Mouse (Mus musculus): ENCODE results near the gene Nebl.

Gene Nebl

GRCm38 (mm10) chr2:17714661-17715060 is 16.6 kb downstream of the Nebl start:
- in situ Hi-C loops (cut with MboI; ENCODE audit: low pct_unique_long_range_greater_than_20kb in 1 of 2, low sequenced_read_pairs in 2 of 2, unreplicated experiment in 1 of 2) = no loop called here

- in situ Hi-C loops (cut with MboI; ENCODE audit: low pct_unique_long_range_greater_than_20kb in 1 of 2, low sequenced_read_pairs in 2 of 2, unreplicated experiment in 1 of 2) = no loop called here
These were observed 17.1 kb downstream of the Nebl start for GRCm38 (mm10) chr2:17714124-17714523.

- in situ Hi-C loops (cut with MboI; ENCODE audit: low pct_unique_long_range_greater_than_20kb in 1 of 2, low sequenced_read_pairs in 2 of 2, unreplicated experiment in 1 of 2) = no loop called here
These were observed 20.0 kb downstream of the Nebl start for GRCm38 (mm10) chr2:17711216-17711615.

- in situ Hi-C loops (cut with MboI; ENCODE audit: low pct_unique_long_range_greater_than_20kb in 1 of 2, low sequenced_read_pairs in 2 of 2, unreplicated experiment in 1 of 2) = no loop called here
These were observed 21.2 kb downstream of the Nebl start for GRCm38 (mm10) chr2:17710083-17710482.

- in situ Hi-C loops (cut with MboI; ENCODE audit: low pct_unique_long_range_greater_than_20kb in 1 of 2, low sequenced_read_pairs in 2 of 2, unreplicated experiment in 1 of 2) = no loop called here
These were observed 25.3 kb downstream of the Nebl start for GRCm38 (mm10) chr2:17705964-17706363.

GRCm38 (mm10) chr2:17705426-17705825 is 25.8 kb downstream of the Nebl start:
- in situ Hi-C loops (cut with MboI; ENCODE audit: low pct_unique_long_range_greater_than_20kb in 1 of 2, low sequenced_read_pairs in 2 of 2, unreplicated experiment in 1 of 2) = no loop called here

GRCm38 (mm10) chr2:17703170-17703512 is 28.1 kb downstream of the Nebl start:
- in situ Hi-C loops (cut with MboI; ENCODE audit: low pct_unique_long_range_greater_than_20kb in 1 of 2, low sequenced_read_pairs in 2 of 2, unreplicated experiment in 1 of 2) = no loop called here

- in situ Hi-C loops (cut with MboI; ENCODE audit: low pct_unique_long_range_greater_than_20kb in 1 of 2, low sequenced_read_pairs in 2 of 2, unreplicated experiment in 1 of 2) = no loop called here
These were observed 28.6 kb downstream of the Nebl start for GRCm38 (mm10) chr2:17702481-17703169.

- in situ Hi-C loops (cut with MboI; ENCODE audit: low pct_unique_long_range_greater_than_20kb in 1 of 2, low sequenced_read_pairs in 2 of 2, unreplicated experiment in 1 of 2) = no loop called here
These were observed 32.8 kb downstream of the Nebl start for GRCm38 (mm10) chr2:17698161-17699087.

- in situ Hi-C loops (cut with MboI; ENCODE audit: low pct_unique_long_range_greater_than_20kb in 1 of 2, low sequenced_read_pairs in 2 of 2, unreplicated experiment in 1 of 2) = no loop called here
These were observed 38.3 kb downstream of the Nebl start for GRCm38 (mm10) chr2:17692926-17693325.

GRCm38 (mm10) chr2:17690264-17690663 is 41.0 kb downstream of the Nebl start:
- in situ Hi-C loops (cut with MboI; ENCODE audit: low pct_unique_long_range_greater_than_20kb in 1 of 2, low sequenced_read_pairs in 2 of 2, unreplicated experiment in 1 of 2) = no loop called here

GRCm38 (mm10) chr2:17687141-17687540 is 44.1 kb downstream of the Nebl start:
- in situ Hi-C loops (cut with MboI; ENCODE audit: low pct_unique_long_range_greater_than_20kb in 1 of 2, low sequenced_read_pairs in 2 of 2, unreplicated experiment in 1 of 2) = no loop called here

GRCm38 (mm10) chr2:17683326-17684040 is 47.8 kb downstream of the Nebl start:
- in situ Hi-C loops (cut with MboI; ENCODE audit: low pct_unique_long_range_greater_than_20kb in 1 of 2, low sequenced_read_pairs in 2 of 2, unreplicated experiment in 1 of 2) = no loop called here

GRCm38 (mm10) chr2:17672156-17672555 is 59.1 kb downstream of the Nebl start:
- in situ Hi-C loops (cut with MboI; ENCODE audit: low pct_unique_long_range_greater_than_20kb in 1 of 2, low sequenced_read_pairs in 2 of 2, unreplicated experiment in 1 of 2) = no loop called here

GRCm38 (mm10) chr2:17671566-17671965 is 59.7 kb downstream of the Nebl start:
- in situ Hi-C loops (cut with MboI; ENCODE audit: low pct_unique_long_range_greater_than_20kb in 1 of 2, low sequenced_read_pairs in 2 of 2, unreplicated experiment in 1 of 2) = no loop called here

- in situ Hi-C loops (cut with MboI; ENCODE audit: low pct_unique_long_range_greater_than_20kb in 1 of 2, low sequenced_read_pairs in 2 of 2, unreplicated experiment in 1 of 2) = no loop called here
These were observed 61.3 kb downstream of the Nebl start for GRCm38 (mm10) chr2:17669953-17670352.

- in situ Hi-C loops (cut with MboI; ENCODE audit: low pct_unique_long_range_greater_than_20kb in 1 of 2, low sequenced_read_pairs in 2 of 2, unreplicated experiment in 1 of 2) = no loop called here
These were observed 62.3 kb downstream of the Nebl start for GRCm38 (mm10) chr2:17669000-17669399.

GRCm38 (mm10) chr2:17658176-17658575 is 73.1 kb downstream of the Nebl start:
- in situ Hi-C loops (cut with MboI; ENCODE audit: low pct_unique_long_range_greater_than_20kb in 1 of 2, low sequenced_read_pairs in 2 of 2, unreplicated experiment in 1 of 2) = no loop called here

- in situ Hi-C loops (cut with MboI; ENCODE audit: low pct_unique_long_range_greater_than_20kb in 1 of 2, low sequenced_read_pairs in 2 of 2, unreplicated experiment in 1 of 2) = no loop called here
These were observed 81.0 kb downstream of the Nebl start for GRCm38 (mm10) chr2:17650147-17650834.

All from mouse embryonic stem cell (cell line).